Mouse (Mus musculus) CH12.LX (cell line): ENCODE results near the gene Daam1. TPM values are rescaled to one million over a fixed set of nuclear protein-coding genes. Genes with fewer than 3 reads are reported as not detected.

ENCODE experiments used
- DNase-seq: peaks from one replicate; pipeline ENCODE4 v3.0.0-alpha.2; 2013; ENCODE audit errors: extremely low read depth
- H3K27ac ChIP-seq: 2 replicates; pipeline ENCODE4 v1.5.1; 2012; ENCODE audit warnings: low read depth, mild to moderate bottlenecking, control low read depth, moderate library complexity; ENCODE audit not compliant: insufficient read depth
- H3K27me3 ChIP-seq: replicated peaks from 2 replicates; pipeline ENCODE3; 2012; ENCODE audit warnings: inconsistent platforms
- H3K36me3 ChIP-seq, 2 experiments: replicated peaks in 1 of 2; 2 replicates each; pipeline versions ENCODE3 to v1.6.1; 2012; ENCODE audit warnings: inconsistent platforms in 1 of 2, low read length in 1 of 2, mild to moderate bottlenecking in 1 of 2, mixed read lengths in 1 of 2, moderate library complexity in 1 of 2; ENCODE audit not compliant: control insufficient read depth in 1 of 2, insufficient read depth in 1 of 2
- H3K4me1 ChIP-seq, 2 experiments: 2 replicates each; pipeline ENCODE4 v1.6.1; 2012; ENCODE audit warnings: inconsistent platforms in 1 of 2, moderate library complexity in 1 of 2; ENCODE audit not compliant: insufficient read depth in 2 of 2, control insufficient read depth in 1 of 2
- H3K4me2 ChIP-seq: 2 replicates; pipeline ENCODE4 v1.6.1; 2012; ENCODE audit warnings: low read depth, mild to moderate bottlenecking, control low read depth; ENCODE audit not compliant: poor library complexity, insufficient read depth, severe bottlenecking
- H3K4me3 ChIP-seq, 3 experiments: fragments of 150-350 bp in 1 of 3; sonication (generic) in 1 of 3; replicated peaks in 1 of 3; 2 replicates each; pipeline versions ENCODE3 to v1.5.1; 2011 to 2012; ENCODE audit warnings: low read depth in 2 of 3, low read length in 2 of 3, mild to moderate bottlenecking in 2 of 3, moderate library complexity in 2 of 3, control low read depth in 1 of 3, improper control_type of control experiment in 1 of 3, inconsistent platforms in 1 of 3, mixed read lengths in 1 of 3; ENCODE audit not compliant: poor library complexity in 1 of 3
- H3K79me2 ChIP-seq: replicated peaks from 2 replicates; pipeline ENCODE4 v1.6.1; 2012; ENCODE audit warnings: mild to moderate bottlenecking, moderate library complexity; ENCODE audit not compliant: control insufficient read depth, poor library complexity, insufficient read depth, severe bottlenecking; ENCODE audit errors: extremely low read depth
- H3K9ac ChIP-seq: 2 replicates; pipeline ENCODE4 v1.6.1; 2012; ENCODE audit warnings: low read depth, mild to moderate bottlenecking, control low read depth, moderate library complexity; ENCODE audit not compliant: insufficient read depth
- H3K9me3 ChIP-seq: replicated peaks from 2 replicates; pipeline ENCODE3; 2012; ENCODE audit warnings: low read length, inconsistent platforms, mixed read lengths
- BHLHE40 ChIP-seq: IDR thresholded peaks from 2 replicates; pipeline ENCODE4 v1.6.1; 2011; ENCODE audit warnings: mild to moderate bottlenecking, low read depth, low read length, improper control_type of control experiment
- CHD1 ChIP-seq: IDR thresholded peaks from 2 replicates; pipeline ENCODE4 v1.6.1; 2012; ENCODE audit warnings: low read depth, low read length, improper control_type of control experiment, inconsistent platforms
- CHD2 ChIP-seq: IDR thresholded peaks from 2 replicates; pipeline ENCODE4 v1.6.1; 2011; ENCODE audit warnings: low read length, improper control_type of control experiment
- ELF1 ChIP-seq: IDR thresholded peaks from 2 replicates; pipeline ENCODE4 v1.6.1; 2014; ENCODE audit warnings: low read depth, mild to moderate bottlenecking, inconsistent platforms, low read length, improper control_type of control experiment
- ETS1 ChIP-seq: conservative IDR thresholded peaks from 2 replicates; pipeline ENCODE4 v1.6.1; 2012; ENCODE audit warnings: low read depth, mild to moderate bottlenecking, inconsistent platforms, low read length, improper control_type of control experiment, moderate library complexity
- HCFC1 ChIP-seq: IDR thresholded peaks from 2 replicates; pipeline ENCODE4 v1.6.1; 2012; ENCODE audit warnings: low read depth, mild to moderate bottlenecking, inconsistent platforms, low read length, improper control_type of control experiment
- MAFK ChIP-seq: IDR thresholded peaks from 2 replicates; pipeline ENCODE4 v1.6.1; 2011; ENCODE audit warnings: low read length, improper control_type of control experiment; ENCODE audit not compliant: insufficient replicate concordance
- MAZ ChIP-seq: IDR thresholded peaks from 2 replicates; pipeline ENCODE4 v1.6.1; 2012; ENCODE audit warnings: low read depth, mild to moderate bottlenecking, inconsistent platforms, low read length, improper control_type of control experiment, moderate library complexity
- MEF2A ChIP-seq: IDR thresholded peaks from 2 replicates; pipeline ENCODE4 v1.6.1; 2014; ENCODE audit warnings: low read depth, mild to moderate bottlenecking, inconsistent platforms, low read length, improper control_type of control experiment, borderline replicate concordance
- PAX5 ChIP-seq: IDR thresholded peaks from 2 replicates; pipeline ENCODE4 v1.6.1; 2012; ENCODE audit warnings: low read length, inconsistent platforms, mixed read lengths
- POLR2A ChIP-seq: IDR thresholded peaks from 2 replicates; pipeline ENCODE4 v1.6.1; 2011; ENCODE audit warnings: low read depth, mild to moderate bottlenecking, improper control_type of control experiment, low read length
- RCOR1 ChIP-seq: conservative IDR thresholded peaks from 2 replicates; pipeline ENCODE4 v1.6.1; 2012; ENCODE audit warnings: low read depth, mild to moderate bottlenecking, inconsistent platforms, low read length, improper control_type of control experiment
- SMC3 ChIP-seq: IDR thresholded peaks from 2 replicates; pipeline ENCODE4 v1.6.1; 2011; ENCODE audit warnings: low read depth, low read length, improper control_type of control experiment
- TBP ChIP-seq: conservative IDR thresholded peaks from 2 replicates; pipeline ENCODE4 v1.6.1; 2011; ENCODE audit warnings: low read depth, low read length, improper control_type of control experiment
- TCF12 ChIP-seq: IDR thresholded peaks from 2 replicates; pipeline ENCODE4 v1.6.1; 2014; ENCODE audit warnings: low read depth, mild to moderate bottlenecking, inconsistent platforms, low read length, improper control_type of control experiment
- dilution Hi-C: fragments of 300-500 bp; cut with MboI; formaldehyde crosslinking; loops from 2 replicates; pipeline ENCODE4 v1.14.3; 2020; ENCODE audit warnings: low sequenced_read_pairs; ENCODE audit not compliant: extremely low pct_unique_long_range_greater_than_20kb, extremely low pct_ligation_motif_present
- in situ Hi-C: fragments of 300-500 bp; cut with MboI; formaldehyde crosslinking; loops from 3 replicates; pipeline ENCODE4 v1.14.3; 2019; ENCODE audit warnings: low sequenced_read_pairs, low pct_ligation_motif_present, low pct_unique_long_range_greater_than_20kb, mixed read lengths
- polyA plus RNA-seq: library from polyadenylated mRNA; unstranded; fragments of >175 nt; gene quantifications from 2 replicates; pipeline ENCODE4 v1.2.1, GENCODE M21; 2012; ENCODE audit warnings: low read depth; ENCODE audit not compliant: insufficient read length
- total RNA-seq, 2 experiments: library from RNA; depleted of rRNA; stranded (reverse); fragments of 300-350 nt in 1 of 2; fragments of >200 nt in 1 of 2; gene quantifications; 2 replicates each; pipeline ENCODE4 v1.2.3; 2012 to 2014

Daam1 gene
- total and polyA plus RNA-seq, 3 experiments = 10.7 to 27.9 (median 23.6) TPM

DNA sequence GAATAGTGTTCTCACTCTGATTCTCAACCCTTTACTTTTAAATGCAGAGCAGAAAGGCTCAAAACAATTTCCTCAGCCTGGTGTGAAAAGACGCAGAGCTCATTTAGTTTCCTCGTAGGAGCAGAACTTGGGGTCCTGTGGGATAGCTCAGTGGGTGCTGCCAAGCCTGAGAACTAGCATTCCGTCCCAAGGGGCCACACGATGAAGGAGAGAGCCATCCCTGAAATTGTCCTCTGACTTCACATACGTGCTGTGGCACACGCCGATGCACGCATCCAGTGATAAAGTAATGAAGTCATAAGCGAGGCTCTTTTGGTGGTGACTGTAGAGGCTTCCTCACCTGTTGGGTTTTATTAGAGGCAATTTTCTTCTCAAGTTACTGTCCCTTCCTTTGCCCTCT is 138.6 kb downstream of the Daam1 start:
- dilution Hi-C loops = no loop called here
- no peaks in the 10 kb centered on the region for H3K79me2 ChIP-seq

GRCm38 (mm10) chr12:71969941-71970629 is 139.2 kb downstream of the Daam1 start:
- Histone ChIP-seq H3K79me2 (no peaks in the 10 kb centered on the region), H3K9ac (no peak overlapping the region), H3K4me1 (peaks cover 0 to 47% of the 10 kb centered on the region in 2 experiments; a peak in 2 of 4 replicates), H3K9me3 (no peaks in the 10 kb centered on the region), H3K27ac (no peak overlapping the region), H3K4me3 (no peak overlapping the region), H3K4me2 (no peak overlapping the region), H3K27me3 (no peaks in the 10 kb centered on the region), H3K36me3 (peaks cover 19 to 65% of the 10 kb centered on the region in 2 experiments)
- dilution Hi-C loops (no loop called here), in situ Hi-C loops (loop anchor here (10.0 kb wide), 1 partner anchor 145 kb away; no protein-coding TSS in a partner anchor)
- peak; percentile 38 for DNase-seq
- TF ChIP-seq RCOR1 (no peak), ETS1 (0 out of 2 replicates have a peak, but pooled peaks have one; percentile 16), MAZ (no peak), TCF12 (no peak), HCFC1 (no peak)

More for the DNA sequence above, 138.6 kb downstream of the Daam1 start:
- DNase-seq = no peak
- Histone ChIP-seq H3K36me3 (peaks cover 18 to 59% of the 10 kb centered on the region in 2 experiments), H3K4me1 (peaks cover 0 to 47% of the 10 kb centered on the region in 2 experiments; a peak in 2 of 4 replicates)
- TF ChIP-seq MEF2A = no peak
- no peak for TF ChIP-seq BHLHE40
- no peak for TF ChIP-seq ELF1
- no peak for TF ChIP-seq CHD1
- no peak for TF ChIP-seq CHD2
- TF ChIP-seq MAFK = no peak
- no peak for TF ChIP-seq TCF12
- no peak for TF ChIP-seq TBP
- no peak for TF ChIP-seq MAZ
- TF ChIP-seq PAX5 = no peak
- TF ChIP-seq SMC3 = no peak
- TF ChIP-seq HCFC1 = no peak
- TF ChIP-seq POLR2A = no peak
- TF ChIP-seq, all 38 proteins: peak for 0
- Histone ChIP-seq H3K9ac (no peak overlapping the region), H3K4me2 (no peak overlapping the region), H3K4me3 (no peak overlapping the region), H3K27me3 (no peaks in the 10 kb centered on the region), H3K27ac (no peak overlapping the region), H3K9me3 (no peaks in the 10 kb centered on the region)
- in situ Hi-C loops = no loop called here
